10 mouse cellular contexts compared by ENCODE assay signal in genomic region chr5:122165233-122165915, GRCm38 (mm10). TPM values are rescaled to one million over a fixed set of nuclear protein-coding genes. Genes with fewer than 3 reads are reported as not detected.
DNase-seq lines count a peak whose midpoint lies in the region; ATAC-seq and TF ChIP-seq lines count a peak whose summit lies in the region.
"Had no signal": no experiment of that assay in that cellular context is flagged by ENCODE, and none has a peak within 500 bp of the region (broad histone marks: within the 10 kb centered on the region; RNA-seq: fewer than 3 reads in every experiment).

No protein-coding gene starts in this region.

- H3K4me1 ChIP-seq in heart, embryonic 16.5 days (ENCODE audit: control insufficient read depth, insufficient read depth, low read length): peaks cover 78% of the 10 kb centered on the region

- no peak for TF ChIP-seq POLR2A in myocyte (IDR thresholded peaks at IDR 0.05; ENCODE audit: insufficient read length, low read depth)

- peaks cover 88% of the 10 kb centered on the region for H3K79me2 ChIP-seq in myocyte (ENCODE audit: control insufficient read depth, insufficient read depth)

- no peak overlapping the region for H3ac ChIP-seq in myocyte (ENCODE audit: control insufficient read depth, insufficient read length)

- H3K4me2 ChIP-seq in heart, embryonic 16.5 days (ENCODE audit: low read depth, low read length): no peak overlapping the region
- H3K4me2 ChIP-seq in myocyte (ENCODE audit: low read depth): peak overlapping the region; percentile 67

- H3K36me3 ChIP-seq in heart, embryonic 16.5 days (ENCODE audit: control insufficient read depth, insufficient read depth): peaks cover 23% of the 10 kb centered on the region
- peaks cover 22% of the 10 kb centered on the region for H3K36me3 ChIP-seq in myocyte (ENCODE audit: control insufficient read depth, insufficient read depth)

- no peak for DNase-seq in layer of hippocampus, adult 2 months (ENCODE audit: low spot score in 2 of 2)
- DNase-seq in layer of hippocampus, postnatal 10 days (ENCODE audit: low spot score in 2 of 2): no peak
- peak; percentile 74 for DNase-seq in cerebellum, adult 9-10 months
- no peak for DNase-seq in B cell, adult 2 months
- no peak for DNase-seq in MN1 (ENCODE audit: low spot score)
- DNase-seq in spleen, postnatal 14 days (ENCODE audit: low spot score in 2 of 2): no peak

- H3K27me3 ChIP-seq in heart, embryonic 16.5 days (ENCODE audit: control insufficient read depth, insufficient read depth, low read length): no peaks in the 10 kb centered on the region
- H3K27me3 ChIP-seq in myocyte (ENCODE audit: control insufficient read depth, insufficient read depth, insufficient read length): no peaks in the 10 kb centered on the region
- H3K27me3 ChIP-seq: megakaryocyte, embryonic 14.5 days had no signal

- WGBS in heart, embryonic 16.5 days: 39% methylated on average over 6 of the region's 6 CpGs

- ATAC-seq in heart, embryonic 16.5 days (replicated peaks; ENCODE audit: extremely low read depth, insufficient read depth, low FRiP score): no peak

- H3K27ac ChIP-seq in layer of hippocampus, adult 2 months: peak overlapping the region; percentile 76
- H3K27ac ChIP-seq in heart, embryonic 16.5 days (ENCODE audit: low read length): peak overlapping the region; percentile 28; the same call in 1 of the 2 replicates

- no peaks in the 10 kb centered on the region for H3K9me3 ChIP-seq in heart, embryonic 16.5 days (replicated peaks; ENCODE audit: control insufficient read depth, low read length)
- H3K9me3 ChIP-seq: megakaryocyte, embryonic 14.5 days had no signal

- H3K4me3 ChIP-seq in layer of hippocampus, adult 2 months: peak overlapping the region; percentile 4; the same call in 1 of the 2 replicates
- H3K4me3 ChIP-seq in heart, embryonic 16.5 days (ENCODE audit: low read length): no peak overlapping the region
- no peak overlapping the region for H3K4me3 ChIP-seq in myocyte
- H3K4me3 ChIP-seq: megakaryocyte, embryonic 14.5 days had no signal

- no peak for TF ChIP-seq CTCF in layer of hippocampus, adult 2 months (conservative IDR thresholded peaks at IDR 0.05)

- H3K9ac ChIP-seq in heart, embryonic 16.5 days (ENCODE audit: low read length): peak overlapping the region; percentile 7; the same call in 1 of the 2 replicates

TF ChIP-seq in myocyte, 11 proteins besides CTCF, POLR2A, EP300 and RAD21:
- TF ChIP-seq POLR2AphosphoS2 (IDR thresholded peaks at IDR 0.05; ENCODE audit: insufficient read length, low read depth) (no peak), CEBPB (IDR thresholded peaks at IDR 0.05; ENCODE audit: insufficient read depth, poor library complexity, severe bottlenecking) (no peak), MYOG (IDR thresholded peaks at IDR 0.05; ENCODE audit: control insufficient read depth in 1 of 3, insufficient read depth in 1 of 3, insufficient read length in 2 of 3, low read depth in 2 of 3) (no peak), REST (IDR thresholded peaks at IDR 0.05; ENCODE audit: insufficient read depth, insufficient read length) (no peak), SRF (IDR thresholded peaks at IDR 0.05; ENCODE audit: control insufficient read depth, insufficient read length, low read depth) (no peak), USF1 (IDR thresholded peaks at IDR 0.05; ENCODE audit: low read depth) (no peak), MAX (IDR thresholded peaks at IDR 0.05; ENCODE audit: low read depth) (no peak), TCF3 (IDR thresholded peaks at IDR 0.05; ENCODE audit: insufficient read length, low read depth) (no peak), MYOD1 (IDR thresholded peaks at IDR 0.05; ENCODE audit: control insufficient read depth in 1 of 3, insufficient read length in 2 of 3, low read depth in 2 of 3) (no peak), E2F4 (IDR thresholded peaks at IDR 0.05; ENCODE audit: insufficient read depth) (no peak)

RNA-seq across cellular contexts. Expression of gene Ppp1cc, which starts 7.3 kb away (rescaled TPM):
- 100 to 1,000 TPM; 223 to 228 TPM for total RNA-seq in layer of hippocampus, adult 2 months (2021)
- 100 to 1,000 TPM; 190 to 196 TPM for total RNA-seq in layer of hippocampus, postnatal 10 days (2021)
- polyA plus RNA-seq in heart, embryonic 16.5 days (2015; fragmentation: Nextera tagmentation; extraction: Ambion mirVana): 237 and 248 TPM in 2 replicates
- 136 TPM for polyA plus RNA-seq in myocyte (2012; fragmentation: generic; extraction: Trizol)

RNA-seq across cellular contexts. Expression of gene Ccdc63, which starts 24.8 kb away (rescaled TPM):
- total RNA-seq in layer of hippocampus, adult 2 months (2021): 1 to 10 TPM in 1 of 2 experiments, under 1 TPM in 1; 0.39 to 1.2 TPM
- total RNA-seq in layer of hippocampus, postnatal 10 days (2021): 1 to 10 TPM in 1 of 2 experiments, under 1 TPM in 1; 0.78 to 1.8 TPM
- polyA plus RNA-seq in heart, embryonic 16.5 days (2015; fragmentation: Nextera tagmentation; extraction: Ambion mirVana): 0.12 and 0.56 TPM in 2 replicates
- not detected for polyA plus RNA-seq in myocyte (2012; fragmentation: generic; extraction: Trizol)
- total RNA-seq: heart, postnatal 36 days had no signal

RNA-seq across cellular contexts. Expression of gene Hvcn1, which starts 41.2 kb away (rescaled TPM):
- 1 to 10 TPM; 2.6 to 3.0 TPM for total RNA-seq in layer of hippocampus, adult 2 months (2021)
- total RNA-seq in layer of hippocampus, postnatal 10 days (2021): 1 to 10 TPM; 2.6 to 2.8 TPM
- polyA plus RNA-seq in heart, embryonic 16.5 days (2015; fragmentation: Nextera tagmentation; extraction: Ambion mirVana): 3.8 and 5.7 TPM in 2 replicates
- polyA plus RNA-seq in myocyte (2012; fragmentation: generic; extraction: Trizol): 0.08 TPM
